Mouse (Mus musculus) forebrain, embryonic 14.5 days (tissue): ENCODE measurements around the gene Btbd35f19. TPM values are rescaled to one million over a fixed set of nuclear protein-coding genes. Genes with fewer than 3 reads are reported as not detected.
"Not testable (repeated sequence)": the region's sequence is repeated elsewhere in the genome, so short reads cannot be mapped to it uniquely, and the experiment has no call there.

Experiments
- ATAC-seq: fragments of 200-750 bp; cut with Nextera tagmentation; 2 replicates; pipeline ENCODE4 v1.8.0; 2017; ENCODE audit warnings: mild to moderate bottlenecking, moderate library complexity
- DNase-seq: peaks from one replicate; pipeline ENCODE4 v3.0.0-alpha.2; 2015; ENCODE audit warnings: low spot score
- H3K27ac ChIP-seq: fragments of 300-500 bp; sonication (generic); 2 replicates; pipeline ENCODE4 v1.5.1; 2014; ENCODE audit warnings: low read depth, mild to moderate bottlenecking, control low read depth, low read length, moderate library complexity
- H3K27me3 ChIP-seq: fragments of 300-500 bp; sonication (generic); replicated peaks from 2 replicates; pipeline ENCODE4 v1.6.1; 2014; ENCODE audit warnings: low read length, control low read depth, mixed read lengths; ENCODE audit not compliant: control insufficient read depth, insufficient read depth
- H3K36me3 ChIP-seq: fragments of 300-500 bp; sonication (generic); 2 replicates; pipeline ENCODE4 v1.6.1; 2014; ENCODE audit warnings: low read length, control low read depth; ENCODE audit not compliant: control insufficient read depth, insufficient read depth
- H3K4me1 ChIP-seq: fragments of 300-500 bp; sonication (generic); 2 replicates; pipeline ENCODE4 v1.6.1; 2014; ENCODE audit warnings: antibody characterized with exemption, low read length, control low read depth; ENCODE audit not compliant: control insufficient read depth, insufficient read depth
- H3K4me2 ChIP-seq: fragments of 300-500 bp; sonication (generic); 2 replicates; pipeline ENCODE4 v1.6.1; 2014; ENCODE audit warnings: mild to moderate bottlenecking, control low read depth, low read length
- H3K4me3 ChIP-seq: fragments of 300-500 bp; sonication (generic); 2 replicates; pipeline ENCODE4 v1.5.1; 2014; ENCODE audit warnings: low read depth, low read length, control low read depth
- H3K9ac ChIP-seq: fragments of 300-500 bp; sonication (generic); 2 replicates; pipeline ENCODE4 v1.6.1; 2014; ENCODE audit warnings: mild to moderate bottlenecking, low read length, control low read depth, moderate library complexity
- H3K9me3 ChIP-seq: fragments of 300-500 bp; sonication (generic); replicated peaks from 2 replicates; pipeline ENCODE4 v1.6.1; 2016; ENCODE audit warnings: low read length, control low read depth, mixed read lengths; ENCODE audit not compliant: control insufficient read depth
- whole genome bisulfite sequencing: fragments of 180-500 bp; shearing (Covaris S2); extraction: QIAGEN DNeasy Blood & Tissue Kit; methylation state at CpG from one replicate; pipeline ENCODE4 v1.1.7; 2014; 5-methylcytosine and 5-hydroxymethylcytosine counted together
- polyA plus RNA-seq: library from polyadenylated mRNA; unstranded; fragments of >200 nt; fragmentation: Nextera tagmentation; extraction: Ambion mirVana; gene quantifications from 2 replicates; pipeline ENCODE4 v1.2.1, GENCODE M21; 2014

Gene Btbd35f19
- polyA plus RNA-seq: not detected in 2 replicates

- not testable (repeated sequence) for H3K4me3 ChIP-seq, H3K36me3 ChIP-seq, H3K4me2 ChIP-seq, H3K27me3 ChIP-seq, H3K9me3 ChIP-seq, H3K9ac ChIP-seq, ATAC-seq, H3K27ac ChIP-seq, H3K4me1 ChIP-seq, DNase-seq
- no CpG with 5 or more reads among the region's 4 CpGs for WGBS
Observed at GRCm38 (mm10) chrX:31383818-31384217, at the start of gene Btbd35f19. Gene Btbd35f19 (minus strand): TSS chrX:31383918.

GRCm38 (mm10) chrX:31341924-31342323, 41.8 kb downstream of the Btbd35f19 start:
- WGBS: 74% methylated on average over 2 of the region's 4 CpGs
- not testable (repeated sequence) for H3K27me3 ChIP-seq, ATAC-seq, H3K27ac ChIP-seq, H3K4me3 ChIP-seq, H3K9ac ChIP-seq, H3K4me2 ChIP-seq, H3K4me1 ChIP-seq, DNase-seq, H3K36me3 ChIP-seq, H3K9me3 ChIP-seq

GRCm38 (mm10) chrX:31336154-31336553, 47.6 kb downstream of the Btbd35f19 start, which contains the start of gene Btbd35f26:
Gene Btbd35f26 (plus strand): TSS chrX:31336454.
- not testable (repeated sequence) for H3K9me3 ChIP-seq, DNase-seq, H3K36me3 ChIP-seq, H3K4me3 ChIP-seq, H3K4me2 ChIP-seq, ATAC-seq, H3K27ac ChIP-seq, H3K27me3 ChIP-seq, H3K9ac ChIP-seq, H3K4me1 ChIP-seq
- WGBS: no CpG with 5 or more reads among the region's 4 CpGs

Other genes with a start within 250 kb of the Btbd35f19 start
- gene Spin2f, start 130.0 kb downstream of the Btbd35f19 start, polyA plus RNA-seq: not detected in 2 replicates
- not detected in 2 replicates for gene Btbd35f26, start 47.5 kb downstream of the Btbd35f19 start, polyA plus RNA-seq
- gene Gm21883, start 190.4 kb upstream of the Btbd35f19 start, polyA plus RNA-seq: not detected in 2 replicates
- not detected in 2 replicates for gene Spin2e, start 235.0 kb upstream of the Btbd35f19 start, polyA plus RNA-seq